In the genomic region with DNA sequence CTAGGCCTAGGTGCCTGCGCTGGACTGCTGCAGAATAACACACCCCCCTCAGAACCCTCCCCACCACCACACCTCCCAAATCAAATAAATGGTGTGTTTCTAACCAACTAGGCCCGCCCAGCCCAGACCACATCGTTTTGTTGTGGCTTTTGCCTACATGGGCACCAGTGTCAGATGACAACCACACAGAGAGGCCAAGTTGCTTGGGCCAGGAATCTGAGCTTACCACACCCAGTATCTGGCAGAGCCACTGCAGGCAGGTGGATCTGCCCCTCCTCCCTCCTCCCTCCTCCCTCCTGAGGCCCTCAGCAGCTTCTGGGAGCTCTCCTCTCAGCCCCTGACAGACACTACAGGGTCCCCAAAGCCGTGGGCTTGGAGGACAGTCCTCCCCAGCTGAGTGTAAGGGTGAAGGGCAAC, we compare ENCODE assay signal across 8 mouse cellular contexts. TPM values are rescaled to one million over a fixed set of nuclear protein-coding genes. Genes with fewer than 3 reads are reported as not detected.
DNase-seq lines count a peak whose midpoint lies in the region; ATAC-seq and TF ChIP-seq lines count a peak whose summit lies in the region.

No protein-coding gene starts in this region.

- DNase-seq in embryonic facial prominence, embryonic 10.5 days (ENCODE audit: low spot score): peak; percentile 40
- peak; percentile 74 for DNase-seq in lung, postnatal 0 days (ENCODE audit: low spot score)
- no peak for DNase-seq in cerebellum, postnatal 4 days (ENCODE audit: low spot score in 2 of 2)
- DNase-seq in thymus, adult 18-20 months: no peak
- no peak for DNase-seq in forebrain, embryonic 14.5 days (ENCODE audit: low spot score)

- TF ChIP-seq POLR2A in ES-Bruce4 (IDR thresholded peaks at IDR 0.05; ENCODE audit: insufficient read depth, low read length): no peak

- 0 out of 2 replicates have a peak, but pooled peaks have one; percentile 61 for TF ChIP-seq EP300 in ES-Bruce4 (IDR thresholded peaks at IDR 0.05; ENCODE audit: insufficient read depth, low read depth, low read length)
- no peak for TF ChIP-seq EP300 in lung, postnatal 0 days (IDR thresholded peaks at IDR 0.05)

- H3K4me1 ChIP-seq in ES-Bruce4 (ENCODE audit: control insufficient read depth, insufficient read depth, low read length): peaks cover 34% of the 10 kb centered on the region
- H3K4me1 ChIP-seq in embryonic facial prominence, embryonic 10.5 days: peaks cover 87% of the 10 kb centered on the region
- H3K4me1 ChIP-seq in intestine, embryonic 16.5 days (ENCODE audit: control insufficient read depth, insufficient read depth, low read length): peaks cover 82% of the 10 kb centered on the region
- peaks cover 24% of the 10 kb centered on the region for H3K4me1 ChIP-seq in lung, postnatal 0 days (ENCODE audit: insufficient read depth, low read depth, low read length)
- H3K4me1 ChIP-seq in forebrain, embryonic 14.5 days (ENCODE audit: control insufficient read depth, insufficient read depth, low read length): no peaks in the 10 kb centered on the region

- peak overlapping the region; percentile 25 for H3K4me2 ChIP-seq in intestine, embryonic 16.5 days (ENCODE audit: low read depth, low read length)
- H3K4me2 ChIP-seq in lung, postnatal 0 days (replicated peaks; ENCODE audit: low read depth, low read length): no peak overlapping the region
- H3K4me2 ChIP-seq in forebrain, embryonic 14.5 days (ENCODE audit: low read length): no peak overlapping the region

- no peaks in the 10 kb centered on the region for H3K36me3 ChIP-seq in ES-Bruce4 (ENCODE audit: control insufficient read depth, insufficient read depth, low read length, poor library complexity, severe bottlenecking)
- no peaks in the 10 kb centered on the region for H3K36me3 ChIP-seq in embryonic facial prominence, embryonic 10.5 days (replicated peaks)
- H3K36me3 ChIP-seq in intestine, embryonic 16.5 days (ENCODE audit: control insufficient read depth, insufficient read depth, low read length): no peaks in the 10 kb centered on the region
- no peaks in the 10 kb centered on the region for H3K36me3 ChIP-seq in lung, postnatal 0 days (ENCODE audit: insufficient read depth, low read length)
- H3K36me3 ChIP-seq in forebrain, embryonic 14.5 days (ENCODE audit: control insufficient read depth, insufficient read depth, low read length): no peaks in the 10 kb centered on the region

- H3K27me3 ChIP-seq in ES-Bruce4 (ENCODE audit: control insufficient read depth, insufficient read depth, low read length, poor library complexity, severe bottlenecking): no peaks in the 10 kb centered on the region
- H3K27me3 ChIP-seq in embryonic facial prominence, embryonic 10.5 days (replicated peaks; ENCODE audit: low read depth, poor library complexity, severe bottlenecking): 0 out of 2 replicates have a peak, but pooled peaks cover 16% of the 10 kb centered on the region
- no peaks in the 10 kb centered on the region for H3K27me3 ChIP-seq in intestine, embryonic 16.5 days (replicated peaks; ENCODE audit: control insufficient read depth, insufficient read depth, low read length)
- H3K27me3 ChIP-seq in lung, postnatal 0 days (replicated peaks; ENCODE audit: insufficient read depth, low read length): no peaks in the 10 kb centered on the region
- no peaks in the 10 kb centered on the region for H3K27me3 ChIP-seq in forebrain, embryonic 14.5 days (replicated peaks; ENCODE audit: control insufficient read depth, insufficient read depth, low read length)

- no peak overlapping the region for H3K9ac ChIP-seq in ES-Bruce4 (ENCODE audit: low read depth, poor library complexity, severe bottlenecking)
- 0 out of 2 replicates have a peak overlapping the region, but pooled peaks have one; percentile 42 for H3K9ac ChIP-seq in intestine, embryonic 16.5 days (ENCODE audit: low read depth, low read length)
- H3K9ac ChIP-seq in lung, postnatal 0 days (replicated peaks; ENCODE audit: low read depth): no peak overlapping the region
- no peak overlapping the region for H3K9ac ChIP-seq in forebrain, embryonic 14.5 days (ENCODE audit: low read length)

- peak; percentile 38 for ATAC-seq in intestine, embryonic 16.5 days
- peak; percentile 53 for ATAC-seq in lung, postnatal 0 days
- no peak for ATAC-seq in frontal cortex, adult (ENCODE audit: low TSS enrichment)
- no peak for ATAC-seq in forebrain, embryonic 14.5 days

- 39% methylated on average over 4 of the region's 4 CpGs for WGBS in embryonic facial prominence, embryonic 10.5 days
- WGBS in intestine, embryonic 16.5 days: 26% methylated on average over 4 of the region's 4 CpGs
- WGBS in lung, postnatal 0 days: 35% methylated on average over 4 of the region's 4 CpGs
- WGBS in forebrain, embryonic 14.5 days: 49% methylated on average over 4 of the region's 4 CpGs

- no peaks in the 10 kb centered on the region for H3K9me3 ChIP-seq in ES-Bruce4 (replicated peaks; ENCODE audit: control insufficient read depth, insufficient read depth, low read length, poor library complexity, severe bottlenecking)
- no peaks in the 10 kb centered on the region for H3K9me3 ChIP-seq in embryonic facial prominence, embryonic 10.5 days
- no peaks in the 10 kb centered on the region for H3K9me3 ChIP-seq in intestine, embryonic 16.5 days (ENCODE audit: control insufficient read depth, low read length)
- no peaks in the 10 kb centered on the region for H3K9me3 ChIP-seq in lung, postnatal 0 days (ENCODE audit: low read length)
- H3K9me3 ChIP-seq in forebrain, embryonic 14.5 days (replicated peaks; ENCODE audit: control insufficient read depth, low read length): no peaks in the 10 kb centered on the region

- TF ChIP-seq CTCF in ES-Bruce4 (IDR thresholded peaks at IDR 0.05; ENCODE audit: low read depth, low read length): no peak
- no peak for TF ChIP-seq CTCF in lung, postnatal 0 days (IDR thresholded peaks at IDR 0.05)

- peak overlapping the region; percentile 60 for H3K27ac ChIP-seq in ES-Bruce4 (ENCODE audit: insufficient read depth, low read length)
- H3K27ac ChIP-seq in embryonic facial prominence, embryonic 10.5 days (replicated peaks): peak overlapping the region; percentile 68; the same call in 1 of the 2 replicates
- H3K27ac ChIP-seq in intestine, embryonic 16.5 days (ENCODE audit: low read length): peak overlapping the region; percentile 83
- H3K27ac ChIP-seq in lung, postnatal 0 days (ENCODE audit: low read length): peak overlapping the region; percentile 90
- H3K27ac ChIP-seq in forebrain, embryonic 14.5 days (ENCODE audit: low read depth, low read length): no peak overlapping the region

- no peak overlapping the region for H3K4me3 ChIP-seq in ES-Bruce4 (ENCODE audit: low read depth, low read length)
- no peak overlapping the region for H3K4me3 ChIP-seq in embryonic facial prominence, embryonic 10.5 days
- no peak overlapping the region for H3K4me3 ChIP-seq in intestine, embryonic 16.5 days (ENCODE audit: low read length)
- no peak overlapping the region for H3K4me3 ChIP-seq in lung, postnatal 0 days (ENCODE audit: low read depth, low read length)
- no peak overlapping the region for H3K4me3 ChIP-seq in forebrain, embryonic 14.5 days (ENCODE audit: low read depth, low read length)

RNA-seq across cellular contexts. Expression of a gene that starts 15.1 kb away (rescaled TPM):
- polyA plus RNA-seq in ES-Bruce4 (2011; ENCODE audit: insufficient read depth, insufficient read length, low read depth, missing spikeins): 92.1 and 99.1 TPM in 2 replicates
- polyA plus RNA-seq in embryonic facial prominence, embryonic 10.5 days (2016; fragmentation: Nextera tagmentation; extraction: Ambion mirVana): 15.3 and 15.5 TPM in 2 replicates
- 102 and 107 TPM in 2 replicates for polyA plus RNA-seq in intestine, embryonic 16.5 days (2015; fragmentation: Nextera tagmentation; extraction: Ambion mirVana)
- polyA plus RNA-seq in lung, postnatal 0 days (2015; fragmentation: Nextera tagmentation; extraction: Ambion mirVana): 66.0 and 70.1 TPM in 2 replicates
- 0.70 and 1.3 TPM in 2 replicates for polyA plus RNA-seq in forebrain, embryonic 14.5 days (2014; fragmentation: Nextera tagmentation; extraction: Ambion mirVana)

RNA-seq across cellular contexts. Expression of a gene that starts 19.3 kb away (rescaled TPM):
- polyA plus RNA-seq in ES-Bruce4 (2011; ENCODE audit: insufficient read depth, insufficient read length, low read depth, missing spikeins): 1.6 and 4.2 TPM in 2 replicates
- 0.07 and 0.16 TPM in 2 replicates for polyA plus RNA-seq in embryonic facial prominence, embryonic 10.5 days (2016; fragmentation: Nextera tagmentation; extraction: Ambion mirVana)
- polyA plus RNA-seq in intestine, embryonic 16.5 days (2015; fragmentation: Nextera tagmentation; extraction: Ambion mirVana): 168 and 230 TPM in 2 replicates
- polyA plus RNA-seq in lung, postnatal 0 days (2015; fragmentation: Nextera tagmentation; extraction: Ambion mirVana): 0.57 and 0.68 TPM in 2 replicates
- not detected in 2 replicates for polyA plus RNA-seq in forebrain, embryonic 14.5 days (2014; fragmentation: Nextera tagmentation; extraction: Ambion mirVana)

RNA-seq across cellular contexts. Expression of a gene that starts 24.4 kb away (rescaled TPM):
- 26.9 and 30.2 TPM in 2 replicates for polyA plus RNA-seq in ES-Bruce4 (2011; ENCODE audit: insufficient read depth, insufficient read length, low read depth, missing spikeins)
- polyA plus RNA-seq in embryonic facial prominence, embryonic 10.5 days (2016; fragmentation: Nextera tagmentation; extraction: Ambion mirVana): 40.3 and 40.6 TPM in 2 replicates
- 34.2 and 37.7 TPM in 2 replicates for polyA plus RNA-seq in intestine, embryonic 16.5 days (2015; fragmentation: Nextera tagmentation; extraction: Ambion mirVana)
- 18.2 and 19.9 TPM in 2 replicates for polyA plus RNA-seq in lung, postnatal 0 days (2015; fragmentation: Nextera tagmentation; extraction: Ambion mirVana)
- 15.2 and 19.1 TPM in 2 replicates for polyA plus RNA-seq in forebrain, embryonic 14.5 days (2014; fragmentation: Nextera tagmentation; extraction: Ambion mirVana)

RNA-seq across cellular contexts. Expression of a gene that starts 25.5 kb away (rescaled TPM):
- polyA plus RNA-seq in ES-Bruce4 (2011; ENCODE audit: insufficient read depth, insufficient read length, low read depth, missing spikeins): 10.5 and 12.1 TPM in 2 replicates
- polyA plus RNA-seq in embryonic facial prominence, embryonic 10.5 days (2016; fragmentation: Nextera tagmentation; extraction: Ambion mirVana): 20.3 and 20.4 TPM in 2 replicates
- 11.2 and 11.7 TPM in 2 replicates for polyA plus RNA-seq in intestine, embryonic 16.5 days (2015; fragmentation: Nextera tagmentation; extraction: Ambion mirVana)
- 17.5 and 17.9 TPM in 2 replicates for polyA plus RNA-seq in lung, postnatal 0 days (2015; fragmentation: Nextera tagmentation; extraction: Ambion mirVana)
- polyA plus RNA-seq in forebrain, embryonic 14.5 days (2014; fragmentation: Nextera tagmentation; extraction: Ambion mirVana): 8.0 and 8.9 TPM in 2 replicates

Comparison
In these comparisons a context has a peak if more than half of its experiments do, and no peak if none do; other contexts are left out.
1. DNase-seq: peak in embryonic facial prominence, embryonic 10.5 days (single experiment) and lung, postnatal 0 days (single experiment); none in cerebellum, postnatal 4 days (0 of 2), thymus, adult 18-20 months (0 of 2) and forebrain, embryonic 14.5 days (single experiment).
2. ATAC-seq: peak in intestine, embryonic 16.5 days (single experiment) and lung, postnatal 0 days (single experiment); none in frontal cortex, adult (single experiment) and forebrain, embryonic 14.5 days (single experiment).
3. RNA of a gene that starts 19.3 kb away (polyA plus RNA-seq): 168 to 230 TPM in intestine, embryonic 16.5 days; 1.6 to 4.2 TPM in ES-Bruce4, 0.57 to 0.68 TPM in lung, postnatal 0 days, 0.07 to 0.16 TPM in embryonic facial prominence, embryonic 10.5 days and not detected in forebrain, embryonic 14.5 days; every median in the first group is over 10 times any median in the second.